Mouse (Mus musculus): ENCODE measurements around the gene Cryba4.

DNA sequence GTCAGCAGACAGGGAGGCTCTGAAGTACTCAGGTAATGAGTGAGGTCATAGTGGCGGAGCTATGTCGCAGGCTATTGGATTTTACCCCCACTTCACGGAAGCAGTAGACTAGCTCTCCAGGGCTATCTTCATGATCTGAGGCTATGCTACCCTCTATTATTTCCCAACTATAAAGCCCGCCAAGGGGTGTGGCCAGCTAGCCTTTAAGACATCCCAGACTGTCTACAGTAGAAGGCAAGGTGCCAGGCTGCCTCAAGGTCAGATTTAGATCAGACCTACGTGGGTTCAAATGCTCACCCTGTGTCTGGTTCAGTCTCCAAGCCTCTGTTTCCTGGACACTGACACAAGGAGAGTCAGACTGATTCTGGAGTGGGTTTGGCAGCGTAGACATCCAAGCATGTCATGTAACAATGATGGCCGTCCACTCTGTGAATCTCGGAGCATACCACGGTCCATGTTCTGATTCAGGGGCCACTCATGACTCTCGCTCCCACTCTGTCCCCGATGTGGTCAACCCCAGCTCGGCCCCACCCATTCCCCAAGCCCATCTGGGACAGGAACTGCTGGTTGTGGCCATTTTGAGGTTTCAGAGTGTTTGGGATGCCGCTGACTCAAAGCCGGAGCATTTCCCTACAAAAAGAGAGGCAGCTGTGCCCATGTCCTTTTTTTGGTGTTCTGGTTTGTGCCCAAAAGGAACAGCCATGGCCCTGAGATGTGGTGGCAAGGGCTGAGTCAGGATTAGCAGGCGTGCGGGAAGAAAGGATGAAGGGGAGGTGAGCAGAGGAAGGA lies 7.7 kb upstream of the Cryba4 start:
- TF ChIP-seq EP300 (IDR thresholded peaks at IDR 0.05) (no peak), CTCF (IDR thresholded peaks at IDR 0.05) (no peak)

All from lung, postnatal 0 days (tissue).